In genomic region chr9:91386502-91386890, GRCm38 (mm10) we compare ENCODE assay signal across 13 mouse cellular contexts. TPM values are rescaled to one million over a fixed set of nuclear protein-coding genes. Genes with fewer than 3 reads are reported as not detected.
DNase-seq lines count a peak whose midpoint lies in the region; ATAC-seq and TF ChIP-seq lines count a peak whose summit lies in the region.
"Had no signal": no experiment of that assay in that cellular context is flagged by ENCODE, and none has a peak within 500 bp of the region (broad histone marks: within the 10 kb centered on the region; RNA-seq: fewer than 3 reads in every experiment).

No protein-coding gene starts in this region.

- peak overlapping the region; percentile 47 for H3K4me2 ChIP-seq in hindbrain, embryonic 13.5 days
- peak overlapping the region; percentile 28 for H3K4me2 ChIP-seq in midbrain, postnatal 0 days (ENCODE audit: low read depth, low read length, poor library complexity, severe bottlenecking)
- H3K4me2 ChIP-seq: heart, embryonic 12.5 days had no signal

- TF ChIP-seq POLR2A in kidney, adult 2 months (IDR thresholded peaks at IDR 0.05; ENCODE audit: low read depth, low read length): no peak

- peak overlapping the region; percentile 97 for H3K27ac ChIP-seq in hindbrain, embryonic 13.5 days
- peak overlapping the region; percentile 47 for H3K27ac ChIP-seq in midbrain, postnatal 0 days (ENCODE audit: low read depth, low read length)
- H3K27ac ChIP-seq in kidney, adult 2 months (ENCODE audit: insufficient read depth, low read depth, low read length): no peak overlapping the region

- DNase-seq in embryo, embryonic 10 days (ENCODE audit: low spot score): peak; percentile 75
- DNase-seq in embryo, embryonic 9.5 days (ENCODE audit: extremely low spot score): no peak
- DNase-seq in embryo, embryonic 10.5 days (ENCODE audit: low spot score): peak; percentile 78
- peak; percentile 85 for DNase-seq in midbrain, postnatal 0 days (ENCODE audit: low spot score)
- no peak for DNase-seq in kidney, adult 2 months
- DNase-seq in urinary bladder, postnatal 10 days (ENCODE audit: low spot score): no peak
- DNase-seq in heart, adult 18-20 months: no peak
- DNase-seq: adrenal gland, postnatal 36 days; kidney, adult 18-20 months had no signal

- 1% methylated on average over 17 of the region's 17 CpGs for WGBS in hindbrain, embryonic 13.5 days
- WGBS in midbrain, postnatal 0 days: 7% methylated on average over 17 of the region's 17 CpGs
- WGBS in kidney, adult 2 months: 2% methylated on average over 17 of the region's 17 CpGs

- H3K4me3 ChIP-seq in hindbrain, embryonic 13.5 days: peak overlapping the region; percentile 28
- 0 out of 2 replicates have a peak overlapping the region, but pooled peaks have one; percentile 1 for H3K4me3 ChIP-seq in midbrain, postnatal 0 days (ENCODE audit: low read depth, low read length)
- H3K4me3 ChIP-seq in kidney, adult 2 months (ENCODE audit: insufficient read depth, low read depth, low read length): no peak overlapping the region
- H3K4me3 ChIP-seq: heart, embryonic 12.5 days; megakaryocyte, embryonic 14.5 days had no signal

- H3K36me3 ChIP-seq in hindbrain, embryonic 13.5 days: no peaks in the 10 kb centered on the region
- H3K36me3 ChIP-seq in midbrain, postnatal 0 days (ENCODE audit: insufficient read depth, low read length): no peaks in the 10 kb centered on the region
- no peaks in the 10 kb centered on the region for H3K36me3 ChIP-seq in kidney, adult 2 months (ENCODE audit: control insufficient read depth, insufficient read depth, low read length)
- H3K36me3 ChIP-seq: heart, embryonic 12.5 days had no signal

- H3K9ac ChIP-seq in hindbrain, embryonic 13.5 days: peak overlapping the region; percentile 67
- H3K9ac ChIP-seq in midbrain, postnatal 0 days (replicated peaks; ENCODE audit: low read length, poor library complexity, severe bottlenecking): 0 out of 2 replicates have a peak overlapping the region, but pooled peaks have one; percentile 29
- H3K9ac ChIP-seq: heart, embryonic 12.5 days had no signal

- H3K9me3 ChIP-seq in hindbrain, embryonic 13.5 days: no peaks in the 10 kb centered on the region
- no peaks in the 10 kb centered on the region for H3K9me3 ChIP-seq in midbrain, postnatal 0 days (ENCODE audit: low read length)
- H3K9me3 ChIP-seq: heart, embryonic 12.5 days had no signal

- peaks cover 92% of the 10 kb centered on the region for H3K27me3 ChIP-seq in hindbrain, embryonic 13.5 days
- peaks cover 72% of the 10 kb centered on the region for H3K27me3 ChIP-seq in midbrain, postnatal 0 days (ENCODE audit: insufficient read depth, low read length)
- peaks cover 4% of the 10 kb centered on the region for H3K27me3 ChIP-seq in kidney, adult 2 months (replicated peaks; ENCODE audit: control insufficient read depth, insufficient read depth, low read length)

- ATAC-seq in hindbrain, embryonic 13.5 days (ENCODE audit: low FRiP score): no peak
- no peak for ATAC-seq in midbrain, postnatal 0 days (ENCODE audit: low FRiP score)

- TF ChIP-seq CTCF in midbrain, postnatal 0 days (IDR thresholded peaks at IDR 0.05): no peak
- no peak for TF ChIP-seq CTCF in kidney, adult 2 months (conservative IDR thresholded peaks at IDR 0.05; ENCODE audit: insufficient read depth, insufficient read length, low read depth, low read length)

- peaks cover 31% of the 10 kb centered on the region for H3K4me1 ChIP-seq in hindbrain, embryonic 13.5 days (replicated peaks)
- H3K4me1 ChIP-seq in midbrain, postnatal 0 days (ENCODE audit: insufficient read depth, low read length): no peaks in the 10 kb centered on the region
- H3K4me1 ChIP-seq in kidney, adult 2 months (ENCODE audit: control insufficient read depth, insufficient read depth, low read length): no peaks in the 10 kb centered on the region

RNA-seq across cellular contexts. Expression of gene Zic1, which starts 20.9 kb away (rescaled TPM):
- polyA plus RNA-seq in hindbrain, embryonic 13.5 days (2015; fragmentation: Nextera tagmentation; extraction: Ambion mirVana): 13.7 and 21.3 TPM in 2 replicates
- total RNA-seq in midbrain, postnatal 0 days (2014; rRNA removed): 91.8 and 146 TPM in 2 replicates
- 4.1 and 8.2 TPM in 2 replicates for polyA plus RNA-seq in midbrain, postnatal 0 days (2015; fragmentation: Nextera tagmentation; extraction: Ambion mirVana)
- not detected in 2 replicates for polyA plus RNA-seq in kidney, adult 2 months (2012; rRNA removed)
- not detected for total RNA-seq in heart, adult 18-20 months (2021)
- total RNA-seq: adrenal gland, postnatal 36 days had no signal

RNA-seq across cellular contexts. Expression of gene Zic4, which starts 24.3 kb away (rescaled TPM):
- polyA plus RNA-seq in hindbrain, embryonic 13.5 days (2015; fragmentation: Nextera tagmentation; extraction: Ambion mirVana): 42.7 and 58.2 TPM in 2 replicates
- total RNA-seq in midbrain, postnatal 0 days (2014; rRNA removed): 54.7 and 73.4 TPM in 2 replicates
- 22.2 and 33.5 TPM in 2 replicates for polyA plus RNA-seq in midbrain, postnatal 0 days (2015; fragmentation: Nextera tagmentation; extraction: Ambion mirVana)
- not detected in 2 replicates for polyA plus RNA-seq in kidney, adult 2 months (2012; rRNA removed)
- total RNA-seq in heart, adult 18-20 months (2021): not detected
- total RNA-seq: adrenal gland, postnatal 36 days had no signal
- polyA plus RNA-seq: liver, embryonic 16.5 days had no signal

Comparison
In these comparisons a context has a peak if more than half of its experiments do, and no peak if none do; other contexts are left out.
1. DNase-seq: peak in embryo, embryonic 10 days (single experiment), embryo, embryonic 10.5 days (single experiment) and midbrain, postnatal 0 days (single experiment); none in embryo, embryonic 9.5 days (single experiment), kidney, adult 2 months (single experiment), urinary bladder, postnatal 10 days (single experiment) and heart, adult 18-20 months (0 of 2).
2. RNA of gene Zic4, which starts 24.3 kb away (polyA plus RNA-seq): 42.7 to 58.2 TPM in hindbrain, embryonic 13.5 days and 22.2 to 33.5 TPM in midbrain, postnatal 0 days; not detected in kidney, adult 2 months; every median in the first group is over 10 times any median in the second.